Mouse (Mus musculus) forebrain, embryonic 14.5 days (tissue): ENCODE results near the gene Hist1h2bf. TPM values are rescaled to one million over a fixed set of nuclear protein-coding genes. Genes with fewer than 3 reads are reported as not detected.
"Not testable (repeated sequence)": the region's sequence is repeated elsewhere in the genome, so short reads cannot be mapped to it uniquely, and the experiment has no call there.

Experiments
- ATAC-seq: fragments of 200-750 bp; cut with Nextera tagmentation; 2 replicates; pipeline ENCODE4 v1.8.0; 2017; ENCODE audit warnings: mild to moderate bottlenecking, moderate library complexity
- DNase-seq: peaks from one replicate; pipeline ENCODE4 v3.0.0-alpha.2; 2015; ENCODE audit warnings: low spot score
- H3K27ac ChIP-seq: fragments of 300-500 bp; sonication (generic); 2 replicates; pipeline ENCODE4 v1.5.1; 2014; ENCODE audit warnings: low read depth, mild to moderate bottlenecking, control low read depth, low read length, moderate library complexity
- H3K27me3 ChIP-seq: fragments of 300-500 bp; sonication (generic); replicated peaks from 2 replicates; pipeline ENCODE4 v1.6.1; 2014; ENCODE audit warnings: low read length, control low read depth, mixed read lengths; ENCODE audit not compliant: control insufficient read depth, insufficient read depth
- H3K36me3 ChIP-seq: fragments of 300-500 bp; sonication (generic); 2 replicates; pipeline ENCODE4 v1.6.1; 2014; ENCODE audit warnings: low read length, control low read depth; ENCODE audit not compliant: control insufficient read depth, insufficient read depth
- H3K4me1 ChIP-seq: fragments of 300-500 bp; sonication (generic); 2 replicates; pipeline ENCODE4 v1.6.1; 2014; ENCODE audit warnings: antibody characterized with exemption, low read length, control low read depth; ENCODE audit not compliant: control insufficient read depth, insufficient read depth
- H3K4me2 ChIP-seq: fragments of 300-500 bp; sonication (generic); 2 replicates; pipeline ENCODE4 v1.6.1; 2014; ENCODE audit warnings: mild to moderate bottlenecking, control low read depth, low read length
- H3K4me3 ChIP-seq: fragments of 300-500 bp; sonication (generic); 2 replicates; pipeline ENCODE4 v1.5.1; 2014; ENCODE audit warnings: low read depth, low read length, control low read depth
- H3K9ac ChIP-seq: fragments of 300-500 bp; sonication (generic); 2 replicates; pipeline ENCODE4 v1.6.1; 2014; ENCODE audit warnings: mild to moderate bottlenecking, low read length, control low read depth, moderate library complexity
- H3K9me3 ChIP-seq: fragments of 300-500 bp; sonication (generic); replicated peaks from 2 replicates; pipeline ENCODE4 v1.6.1; 2016; ENCODE audit warnings: low read length, control low read depth, mixed read lengths; ENCODE audit not compliant: control insufficient read depth
- WGBS: fragments of 180-500 bp; shearing (Covaris S2); extraction: QIAGEN DNeasy Blood & Tissue Kit; methylation state at CpG from one replicate; pipeline ENCODE4 v1.1.7; 2014; 5-methylcytosine and 5-hydroxymethylcytosine counted together
- polyA plus RNA-seq: library from polyadenylated mRNA; unstranded; fragments of >200 nt; fragmentation: Nextera tagmentation; extraction: Ambion mirVana; gene quantifications from 2 replicates; pipeline ENCODE4 v1.2.1, GENCODE M21; 2014

The Hist1h2bf gene
- polyA plus RNA-seq = 1.2 and 3.9 TPM in 2 replicates

- H3K4me3 ChIP-seq = peak within 1 kb of the TSS; percentile 46
- not testable (repeated sequence) for H3K36me3 ChIP-seq, H3K9me3 ChIP-seq, H3K27me3 ChIP-seq
- DNase-seq (peak; percentile 100), ATAC-seq (peak; percentile 90)
- peak within 1 kb of the TSS; percentile 84 for H3K9ac ChIP-seq
- peak within 1 kb of the TSS; percentile 83 for H3K4me2 ChIP-seq
- WGBS = under 1% methylated on average over 22 of the region's 42 CpGs
- peaks cover 28% of the 10 kb centered on the region for H3K4me1 ChIP-seq
- H3K27ac ChIP-seq = peak within 1 kb of the TSS; percentile 93
Measured at GRCm38 (mm10) chr13:23573898-23574524, at the start of gene Hist1h2bf, which contains the start of gene Hist1h2ad. Gene Hist1h2bf, minus strand, starts transcription at chr13:23574196. Gene Hist1h2ad, plus strand, starts transcription at chr13:23574381.

GRCm38 (mm10) chr13:23622861-23623450 lies 49.0 kb upstream of the Hist1h2bf start:
- Histone ChIP-seq H3K36me3 (no peaks in the 10 kb centered on the region), H3K9ac (peak overlapping the region; percentile 91), H3K4me1 (peaks cover 10% of the 10 kb centered on the region), H3K27me3 (no peaks in the 10 kb centered on the region), H3K9me3 (no peaks in the 10 kb centered on the region), H3K27ac (peak overlapping the region; percentile 81), H3K4me2 (peak overlapping the region; percentile 98), H3K4me3 (peak overlapping the region; percentile 60)
- 26% methylated on average over 7 of the region's 7 CpGs for WGBS
- DNase-seq = peak; percentile 41
- ATAC-seq = no peak

- Histone ChIP-seq H3K4me3 (peak within 1 kb of the TSS; percentile 60), H3K9ac (peak within 1 kb of the TSS; percentile 91), H3K4me2 (peak within 1 kb of the TSS; percentile 98), H3K27ac (peak within 1 kb of the TSS; percentile 81), H3K4me1 (peaks cover 10% of the 10 kb centered on the region)
- ATAC-seq (peak; percentile 92), DNase-seq (peak; percentile 92)
- H3K27me3 ChIP-seq, H3K9me3 ChIP-seq, H3K36me3 ChIP-seq: not testable (repeated sequence)
- under 1% methylated on average over 49 of the region's 53 CpGs for WGBS
Measured at GRCm38 (mm10) chr13:23622175-23622671, 48.2 kb upstream of the Hist1h2bf start, which contains the start of gene Hist1h1e. Gene Hist1h1e, minus strand, starts transcription at chr13:23622558.

- under 1% methylated on average over 18 of the region's 18 CpGs for WGBS
- H3K4me3 ChIP-seq = peak overlapping the region; percentile 60
- H3K9ac ChIP-seq = peak overlapping the region; percentile 91
- H3K9me3 ChIP-seq = no peaks in the 10 kb centered on the region
- peak overlapping the region; percentile 98 for H3K4me2 ChIP-seq
- H3K27me3 ChIP-seq = no peaks in the 10 kb centered on the region
- no peaks in the 10 kb centered on the region for H3K36me3 ChIP-seq
- peak overlapping the region; percentile 81 for H3K27ac ChIP-seq
- peak; percentile 81 for DNase-seq
- peak; percentile 80 for ATAC-seq
- peaks cover 10% of the 10 kb centered on the region for H3K4me1 ChIP-seq
Measured at GRCm38 (mm10) chr13:23621532-23622174, 47.7 kb upstream of the Hist1h2bf start.

GRCm38 (mm10) chr13:23620733-23621531 lies 46.9 kb upstream of the Hist1h2bf start, which contains the start of gene Hist1h2be:
Gene Hist1h2be, minus strand, starts transcription at chr13:23621124.
- under 1% methylated on average over 27 of the region's 27 CpGs for WGBS
- Histone ChIP-seq H3K27me3 (no peaks in the 10 kb centered on the region), H3K4me3 (peak within 1 kb of the TSS; percentile 60), H3K36me3 (no peaks in the 10 kb centered on the region), H3K4me1 (peaks cover 10% of the 10 kb centered on the region), H3K27ac (peak within 1 kb of the TSS; percentile 81), H3K9ac (peak within 1 kb of the TSS; percentile 91), H3K9me3 (no peaks in the 10 kb centered on the region), H3K4me2 (peak within 1 kb of the TSS; percentile 98)
- DNase-seq (peak; percentile 98), ATAC-seq (peak; percentile 91)

- DNase-seq = no peak
- no peak for ATAC-seq
- Histone ChIP-seq H3K27ac (peak overlapping the region; percentile 81), H3K36me3 (no peaks in the 10 kb centered on the region), H3K9me3 (no peaks in the 10 kb centered on the region), H3K4me2 (peak overlapping the region; percentile 98), H3K27me3 (no peaks in the 10 kb centered on the region), H3K4me1 (peaks cover 10% of the 10 kb centered on the region), H3K4me3 (peak overlapping the region; percentile 60), H3K9ac (peak overlapping the region; percentile 48)
- WGBS = 44% methylated on average over 12 of the region's 12 CpGs
Measured at GRCm38 (mm10) chr13:23620056-23620732, 46.2 kb upstream of the Hist1h2bf start.

GRCm38 (mm10) chr13:23611638-23612037 lies 37.6 kb upstream of the Hist1h2bf start:
- Histone ChIP-seq H3K9ac (no peak overlapping the region), H3K4me1 (no peaks in the 10 kb centered on the region), H3K36me3 (no peaks in the 10 kb centered on the region), H3K4me3 (no peak overlapping the region), H3K4me2 (no peak overlapping the region), H3K9me3 (no peaks in the 10 kb centered on the region), H3K27ac (no peak overlapping the region), H3K27me3 (no peaks in the 10 kb centered on the region)
- WGBS = 91% methylated on average over 3 of the region's 3 CpGs
- DNase-seq (no peak), ATAC-seq (no peak)

- no peaks in the 10 kb centered on the region for H3K9me3 ChIP-seq
- H3K36me3 ChIP-seq = no peaks in the 10 kb centered on the region
- no peak overlapping the region for H3K4me3 ChIP-seq
- no peak overlapping the region for H3K9ac ChIP-seq
- ATAC-seq (no peak), DNase-seq (no peak)
- WGBS = 77% methylated on average over 2 of the region's 2 CpGs
- no peaks in the 10 kb centered on the region for H3K4me1 ChIP-seq
- no peak overlapping the region for H3K27ac ChIP-seq
- H3K4me2 ChIP-seq = no peak overlapping the region
- H3K27me3 ChIP-seq = no peaks in the 10 kb centered on the region
Measured at GRCm38 (mm10) chr13:23610393-23610792, 36.4 kb upstream of the Hist1h2bf start.
